Mouse (Mus musculus) heart, embryonic 16.5 days (tissue): ENCODE measurements around the gene Sdad1. TPM values are rescaled to one million over a fixed set of nuclear protein-coding genes. Genes with fewer than 3 reads are reported as not detected.

Source experiments
- ATAC-seq: fragments of 200-750 bp; cut with Nextera tagmentation; replicated peaks from 2 replicates; pipeline ENCODE4 v1.8.0; 2017; ENCODE audit warnings: moderate number of reproducible peaks; ENCODE audit not compliant: insufficient read depth, low FRiP score; ENCODE audit errors: extremely low read depth
- H3K27ac ChIP-seq: fragments of 300-500 bp; sonication (generic); 2 replicates; pipeline ENCODE4 v1.5.1; 2014; ENCODE audit warnings: mild to moderate bottlenecking, low read length, control low read depth, moderate library complexity
- H3K27me3 ChIP-seq: fragments of 300-500 bp; sonication (generic); 2 replicates; pipeline ENCODE4 v1.6.1; 2014; ENCODE audit warnings: low read length, mixed read lengths; ENCODE audit not compliant: control insufficient read depth, insufficient read depth
- H3K36me3 ChIP-seq: fragments of 300-500 bp; sonication (generic); 2 replicates; pipeline ENCODE4 v1.6.1; 2014; ENCODE audit not compliant: control insufficient read depth, insufficient read depth
- H3K4me1 ChIP-seq: fragments of 300-500 bp; sonication (generic); 2 replicates; pipeline ENCODE4 v1.6.1; 2014; ENCODE audit warnings: low read length, mixed read lengths; ENCODE audit not compliant: control insufficient read depth, insufficient read depth
- H3K4me2 ChIP-seq: fragments of 300-500 bp; sonication (generic); 2 replicates; pipeline ENCODE4 v1.6.1; 2014; ENCODE audit warnings: low read depth, mild to moderate bottlenecking, control low read depth, low read length
- H3K4me3 ChIP-seq: fragments of 300-500 bp; sonication (generic); 2 replicates; pipeline ENCODE4 v1.5.1; 2014; ENCODE audit warnings: mild to moderate bottlenecking, control low read depth, low read length
- H3K9ac ChIP-seq: fragments of 300-500 bp; sonication (generic); 2 replicates; pipeline ENCODE4 v1.6.1; 2014; ENCODE audit warnings: low read length, control low read depth
- H3K9me3 ChIP-seq: fragments of 300-500 bp; sonication (generic); replicated peaks from 2 replicates; pipeline ENCODE4 v1.6.1; 2016; ENCODE audit warnings: low read length; ENCODE audit not compliant: control insufficient read depth
- WGBS: fragments of 180-500 bp; shearing (Covaris S2); extraction: QIAGEN DNeasy Blood & Tissue Kit; methylation state at CpG from one replicate; pipeline ENCODE4 v1.1.7; 2014; 5-methylcytosine and 5-hydroxymethylcytosine counted together
- polyA plus RNA-seq: library from polyadenylated mRNA; unstranded; fragments of >200 nt; fragmentation: Nextera tagmentation; extraction: Ambion mirVana; gene quantifications from 2 replicates; pipeline ENCODE4 v1.2.1, GENCODE M21; 2015

The Sdad1 gene
- polyA plus RNA-seq, 1 experiment from 2014 or later, result 22.2 TPM

DNA sequence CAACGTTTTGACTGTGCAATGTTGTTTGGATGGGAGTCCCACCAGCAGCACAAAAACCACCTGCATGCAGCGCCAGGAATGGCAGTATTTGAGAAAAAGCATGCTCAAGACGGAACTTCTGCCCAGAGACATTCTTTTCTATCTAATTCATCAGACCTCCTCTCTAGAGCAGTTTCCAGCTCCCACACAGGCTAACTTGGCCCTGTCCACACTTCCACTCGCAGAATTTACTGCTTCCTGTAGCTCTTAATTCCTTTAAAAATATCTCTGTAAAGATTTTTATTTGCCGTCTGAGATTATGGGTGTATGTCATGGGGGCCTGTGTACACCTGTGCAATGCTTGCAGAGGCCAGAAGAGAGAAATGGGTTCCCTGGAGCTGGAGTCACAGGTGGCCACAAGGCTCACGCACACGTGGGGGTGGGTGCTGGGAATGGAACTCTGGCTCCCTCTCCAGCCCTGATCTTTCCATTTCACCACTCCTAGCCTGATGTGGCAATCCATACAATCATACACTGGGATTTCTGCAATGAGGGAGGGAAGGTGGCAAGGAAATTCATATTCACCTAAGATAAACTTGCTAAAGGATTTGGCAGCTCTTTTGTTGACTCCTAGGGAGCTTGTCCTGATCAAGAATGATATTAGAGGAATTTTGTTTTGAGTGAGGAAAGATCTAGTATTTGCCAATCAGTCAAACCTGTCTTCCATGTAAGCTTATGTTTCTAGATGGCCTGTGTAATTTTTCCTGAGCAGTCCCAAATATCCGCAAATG, 11.5 kb upstream of the Sdad1 start:
- Histone ChIP-seq H3K4me3 (no peak overlapping the region), H3K27ac (no peak overlapping the region), H3K4me2 (no peak overlapping the region), H3K36me3 (no peaks in the 10 kb centered on the region), H3K27me3 (no peaks in the 10 kb centered on the region; the same call in 1 of the 2 replicates), H3K9me3 (no peaks in the 10 kb centered on the region), H3K9ac (no peak overlapping the region), H3K4me1 (peaks cover 6% of the 10 kb centered on the region)
- ATAC-seq, result no peak
- 62% methylated on average over 8 of the region's 8 CpGs for WGBS

- no peak for ATAC-seq
- no peak overlapping the region for H3K4me3 ChIP-seq
- H3K4me1 ChIP-seq, result peaks cover 6% of the 10 kb centered on the region
- 88% methylated on average over 14 of the region's 14 CpGs for WGBS
- H3K9ac ChIP-seq, result no peak overlapping the region
- H3K9me3 ChIP-seq, result no peaks in the 10 kb centered on the region
- no peaks in the 10 kb centered on the region for H3K36me3 ChIP-seq
- H3K27me3 ChIP-seq, result no peaks in the 10 kb centered on the region
- H3K4me2 ChIP-seq, result no peak overlapping the region
- no peak overlapping the region for H3K27ac ChIP-seq
Measured at GRCm38 (mm10) chr5:92318596-92318995, 8.3 kb upstream of the Sdad1 start.

DNA sequence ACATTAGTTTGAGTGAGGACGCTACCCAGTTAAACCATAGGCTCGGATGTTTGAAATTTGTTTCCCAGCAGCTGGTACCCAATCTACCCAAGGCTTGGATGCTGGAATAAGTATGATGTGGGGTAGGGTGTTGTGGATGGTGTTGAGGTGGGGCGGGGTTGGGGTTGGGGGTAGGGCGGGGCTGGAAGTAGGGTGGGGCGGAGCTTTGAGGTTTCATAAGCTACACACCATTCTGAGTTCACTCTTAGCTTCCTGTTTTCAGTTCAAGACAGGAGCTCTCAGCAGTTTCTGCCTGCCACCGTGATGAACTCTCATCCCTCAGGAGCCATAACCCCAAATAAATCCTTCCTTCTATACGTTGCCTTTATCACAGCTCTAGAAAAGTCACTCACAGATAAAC, 7.8 kb upstream of the Sdad1 start:
- H3K9me3 ChIP-seq, result no peaks in the 10 kb centered on the region
- H3K27me3 ChIP-seq, result no peaks in the 10 kb centered on the region
- H3K4me2 ChIP-seq, result no peak overlapping the region
- no peak for ATAC-seq
- no peak overlapping the region for H3K9ac ChIP-seq
- 78% methylated on average over 7 of the region's 7 CpGs for WGBS
- H3K27ac ChIP-seq, result no peak overlapping the region
- H3K4me3 ChIP-seq, result no peak overlapping the region
- no peaks in the 10 kb centered on the region for H3K36me3 ChIP-seq
- H3K4me1 ChIP-seq, result peaks cover 4% of the 10 kb centered on the region

GRCm38 (mm10) chr5:92313776-92314175, 3.5 kb upstream of the Sdad1 start:
- Histone ChIP-seq H3K4me2 (no peak overlapping the region), H3K36me3 (no peaks in the 10 kb centered on the region), H3K4me1 (peaks cover 6% of the 10 kb centered on the region), H3K9me3 (no peaks in the 10 kb centered on the region), H3K4me3 (no peak overlapping the region), H3K27ac (no peak overlapping the region), H3K9ac (no peak overlapping the region), H3K27me3 (no peaks in the 10 kb centered on the region)
- WGBS, result 43% methylated on average over 7 of the region's 7 CpGs
- ATAC-seq, result no peak

DNA sequence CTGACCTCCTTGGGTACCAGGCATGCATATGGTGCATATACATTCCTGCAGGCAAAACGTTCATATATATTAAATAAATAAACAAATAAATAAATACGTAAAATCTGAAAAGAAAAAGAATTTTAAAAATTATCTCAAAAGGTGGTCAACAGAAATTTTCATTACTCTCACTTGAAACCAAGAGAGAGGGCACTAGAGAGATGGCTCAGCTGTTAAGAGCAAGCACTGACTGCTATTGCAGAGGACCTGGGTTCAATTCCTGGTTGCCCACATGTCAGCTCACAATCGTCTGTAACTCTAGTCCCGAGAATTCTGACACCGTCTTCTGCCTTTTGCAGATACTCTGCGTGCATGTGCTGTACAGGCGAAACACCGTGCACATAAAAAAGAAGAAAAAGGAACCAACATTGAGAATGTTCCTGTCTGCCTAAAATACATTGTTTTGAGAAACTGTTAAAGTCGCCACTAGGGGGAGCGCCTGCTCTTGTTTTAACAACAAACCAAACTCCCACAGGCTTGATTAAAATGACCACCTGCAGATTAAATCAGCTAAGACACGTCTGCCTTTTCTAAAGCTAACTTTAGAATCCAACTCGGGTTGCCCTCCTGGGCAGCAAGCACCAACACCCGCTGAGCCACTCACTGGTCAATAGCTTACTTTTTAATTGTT, 1.9 kb upstream of the Sdad1 start:
- no peak for ATAC-seq
- H3K4me2 ChIP-seq, result no peak overlapping the region
- no peaks in the 10 kb centered on the region for H3K36me3 ChIP-seq
- H3K27ac ChIP-seq, result no peak overlapping the region
- H3K27me3 ChIP-seq, result no peaks in the 10 kb centered on the region
- H3K9ac ChIP-seq, result no peak overlapping the region
- H3K4me1 ChIP-seq, result peaks cover 11% of the 10 kb centered on the region
- no peaks in the 10 kb centered on the region for H3K9me3 ChIP-seq
- no peak overlapping the region for H3K4me3 ChIP-seq
- 13% methylated on average over 13 of the region's 13 CpGs for WGBS

GRCm38 (mm10) chr5:92304291-92304690, 6.0 kb downstream of the Sdad1 start:
- H3K4me2 ChIP-seq, result no peak overlapping the region
- WGBS, result 61% methylated on average over 3 of the region's 3 CpGs
- H3K9ac ChIP-seq, result no peak overlapping the region
- peaks cover 46% of the 10 kb centered on the region for H3K36me3 ChIP-seq
- H3K27me3 ChIP-seq, result no peaks in the 10 kb centered on the region
- no peak for ATAC-seq
- no peak overlapping the region for H3K4me3 ChIP-seq
- peaks cover 14% of the 10 kb centered on the region for H3K4me1 ChIP-seq
- no peaks in the 10 kb centered on the region for H3K9me3 ChIP-seq
- H3K27ac ChIP-seq, result no peak overlapping the region

- H3K9me3 ChIP-seq, result no peaks in the 10 kb centered on the region
- no peak overlapping the region for H3K4me2 ChIP-seq
- 59% methylated on average over 13 of the region's 13 CpGs for WGBS
- H3K27ac ChIP-seq, result no peak overlapping the region
- peaks cover 51% of the 10 kb centered on the region for H3K36me3 ChIP-seq
- no peak for ATAC-seq
- peaks cover 6% of the 10 kb centered on the region; the same call in 1 of the 2 replicates for H3K4me1 ChIP-seq
- no peak overlapping the region for H3K9ac ChIP-seq
- no peak overlapping the region for H3K4me3 ChIP-seq
- no peaks in the 10 kb centered on the region for H3K27me3 ChIP-seq
Measured at GRCm38 (mm10) chr5:92302149-92302840, 8.0 kb downstream of the Sdad1 start.

GRCm38 (mm10) chr5:92294525-92294924, 15.8 kb downstream of the Sdad1 start:
- Histone ChIP-seq H3K4me3 (no peak overlapping the region), H3K9me3 (no peaks in the 10 kb centered on the region), H3K36me3 (peaks cover 65% of the 10 kb centered on the region), H3K4me2 (no peak overlapping the region), H3K9ac (no peak overlapping the region), H3K4me1 (no peaks in the 10 kb centered on the region), H3K27me3 (no peaks in the 10 kb centered on the region), H3K27ac (no peak overlapping the region)
- ATAC-seq, result no peak
- WGBS, result 88% methylated on average over 2 of the region's 2 CpGs
